Comparison of ENCODE assay signal across 20 mouse cellular contexts in the genomic region with DNA sequence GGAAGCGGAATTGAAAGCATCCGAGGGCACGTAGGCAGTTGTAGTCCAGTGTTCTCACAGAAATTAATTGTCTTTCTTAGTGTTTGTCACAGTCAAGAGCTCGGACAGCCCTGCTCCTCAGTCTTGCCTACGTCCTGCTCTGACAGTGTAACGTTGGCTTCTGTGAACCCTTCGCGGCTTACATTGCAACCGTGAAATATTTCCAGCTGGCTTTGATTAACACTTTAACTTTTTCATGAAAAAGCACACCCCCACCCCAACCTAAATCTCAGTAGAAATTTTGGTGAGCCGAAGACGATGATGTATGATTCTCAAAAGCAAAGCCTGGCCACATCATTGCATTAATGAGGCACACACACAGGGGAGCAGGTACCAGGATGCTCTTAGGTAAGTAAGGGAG.
"Had no signal": no experiment of that assay in that cellular context is flagged by ENCODE, and none has a peak within 500 bp of the region (broad histone marks: within the 10 kb centered on the region; RNA-seq: fewer than 3 reads in every experiment).

No protein-coding gene starts in this region.

- DNase-seq: kidney, adult 8-10 months; kidney, postnatal 10 days; kidney, postnatal 4 days; liver, embryonic 13.5 days; lung, adult 2 months; lung, postnatal 14 days; lung, postnatal 4 days; midbrain, embryonic 14.5 days; right cerebral cortex, adult 18-20 months; right cerebral cortex, postnatal 14 days; right cerebral cortex, postnatal 4 days; thymus, adult 2 months; thymus, postnatal 14 days; thymus, postnatal 4 days had no signal

- H3K9ac ChIP-seq: kidney, embryonic 15.5 days; limb, embryonic 15.5 days; liver, embryonic 13.5 days; neural tube, embryonic 12.5 days; neural tube, embryonic 15.5 days had no signal

- H3K27me3 ChIP-seq: kidney, embryonic 15.5 days; limb, embryonic 15.5 days; liver, embryonic 13.5 days; neural tube, embryonic 12.5 days; neural tube, embryonic 15.5 days had no signal

- H3K4me3 ChIP-seq: kidney, embryonic 15.5 days; limb, embryonic 15.5 days; liver, embryonic 13.5 days; neural tube, embryonic 12.5 days; neural tube, embryonic 15.5 days had no signal

- H3K9me3 ChIP-seq: kidney, embryonic 15.5 days; limb, embryonic 15.5 days; liver, embryonic 13.5 days; neural tube, embryonic 12.5 days; neural tube, embryonic 15.5 days had no signal

- H3K4me2 ChIP-seq: kidney, embryonic 15.5 days; limb, embryonic 15.5 days; liver, embryonic 13.5 days; midbrain, embryonic 11.5 days; neural tube, embryonic 12.5 days; neural tube, embryonic 15.5 days had no signal

- H3K27ac ChIP-seq: kidney, embryonic 15.5 days; limb, embryonic 15.5 days; liver, embryonic 13.5 days; neural tube, embryonic 12.5 days; neural tube, embryonic 15.5 days; stomach, postnatal 0 days had no signal

- H3K36me3 ChIP-seq: neural tube, embryonic 12.5 days; neural tube, embryonic 15.5 days had no signal

- H3K4me1 ChIP-seq: liver, embryonic 13.5 days; neural tube, embryonic 12.5 days; neural tube, embryonic 15.5 days had no signal
